Mouse (Mus musculus) embryo, embryonic 10 days (tissue): Measurements from ENCODE around the gene Ulk1.

Experiments
- DNase-seq: peaks from one replicate; pipeline ENCODE4 v3.0.0-alpha.2; 2015; ENCODE audit warnings: low spot score

Ulk1 gene

DNA sequence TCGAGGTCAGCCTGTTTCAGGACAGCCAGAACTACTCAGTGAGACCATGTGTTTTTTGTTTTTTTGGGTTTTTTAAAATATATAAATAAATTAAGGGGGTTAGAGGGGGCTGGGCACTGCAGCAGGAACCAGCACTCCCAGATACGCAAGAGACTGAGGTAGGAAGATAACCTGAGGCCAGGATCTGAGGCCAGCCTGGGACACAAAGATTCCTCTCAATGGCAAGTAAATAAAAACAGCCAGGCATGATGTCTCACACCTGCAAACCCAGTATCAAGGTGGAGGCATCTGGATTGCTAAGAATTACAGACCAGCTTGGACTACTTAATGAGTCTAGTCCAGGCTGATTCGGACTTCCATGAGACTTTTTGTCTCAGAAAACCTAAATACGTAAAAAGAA is 40.6 kb downstream of the Ulk1 start:
- DNase-seq: no peak

DNA sequence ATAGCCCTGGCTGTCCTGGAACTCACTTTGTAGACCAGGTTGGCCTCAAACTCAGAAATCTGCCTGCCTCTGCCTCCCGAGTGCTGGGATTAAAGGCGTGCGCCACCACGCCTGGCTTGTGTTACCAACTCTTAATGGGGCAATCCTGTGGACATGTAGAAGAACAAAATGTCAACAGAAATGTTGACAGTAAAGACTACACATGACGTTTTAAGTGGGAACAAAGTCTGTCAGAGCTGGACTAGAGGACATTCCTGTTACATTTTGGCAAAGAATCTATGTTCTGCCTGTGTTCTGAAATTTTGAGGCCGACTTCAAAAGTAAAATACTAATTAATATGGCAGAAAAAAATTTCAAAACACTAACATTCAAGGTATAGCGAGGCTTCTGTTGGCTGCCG is 46.0 kb downstream of the Ulk1 start:
- DNase-seq: no peak

DNA sequence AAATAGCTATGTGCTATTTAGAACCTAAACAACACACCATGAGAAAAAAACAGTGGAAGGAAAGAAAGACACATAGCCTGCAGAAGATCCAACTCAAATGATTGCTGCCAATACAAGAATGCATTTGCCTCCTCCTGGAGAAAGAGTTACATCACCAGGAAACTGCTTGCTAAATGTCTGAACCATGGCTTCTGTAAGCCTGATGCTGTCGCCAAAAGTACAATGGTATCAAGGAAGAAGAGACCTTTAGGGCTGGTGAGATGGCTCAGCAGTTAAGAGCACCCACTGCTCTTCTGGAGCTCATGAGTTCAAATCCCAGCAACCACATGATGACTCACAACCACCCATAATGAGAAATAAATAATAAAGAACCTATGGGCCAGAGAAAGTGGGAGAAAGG is 64.9 kb downstream of the Ulk1 start:
- DNase-seq: no peak

DNA sequence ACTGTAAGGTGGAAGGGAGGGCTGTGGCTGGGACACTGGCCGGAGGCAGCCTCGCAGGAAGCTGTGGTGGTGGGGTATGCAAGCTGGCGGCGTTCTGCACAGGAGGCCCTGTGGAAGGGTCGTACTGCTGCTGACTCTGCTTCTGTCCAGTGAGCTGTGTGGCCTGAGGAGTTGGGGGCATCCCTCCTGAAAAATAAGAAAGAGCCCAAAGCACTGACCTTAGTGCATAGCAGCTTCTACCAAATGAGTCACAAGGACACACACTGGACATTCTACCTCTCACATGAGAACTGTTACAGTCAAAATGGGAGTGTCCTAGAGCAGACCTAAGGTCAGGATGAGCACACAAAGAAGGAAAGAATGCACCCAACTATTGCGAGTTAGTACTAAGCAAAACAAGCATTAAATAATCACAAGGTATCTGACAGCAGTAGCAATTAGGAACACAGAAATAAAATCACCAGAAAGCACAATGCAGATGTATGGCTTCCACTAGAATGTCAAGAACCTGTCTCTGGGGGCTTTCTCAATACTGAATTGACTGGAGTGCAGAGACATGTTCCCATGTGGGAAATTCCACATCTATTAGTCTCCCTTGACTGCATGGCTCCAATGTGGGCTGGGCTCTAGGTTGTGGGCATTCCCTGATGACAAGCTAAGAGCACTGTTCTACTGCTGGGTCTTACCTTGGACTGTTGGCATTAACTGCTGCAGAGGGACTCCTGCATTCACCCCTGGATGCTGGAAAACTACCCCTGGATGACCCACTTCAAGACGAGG is 70.2 kb downstream of the Ulk1 start:
- DNase-seq: no peak

DNA sequence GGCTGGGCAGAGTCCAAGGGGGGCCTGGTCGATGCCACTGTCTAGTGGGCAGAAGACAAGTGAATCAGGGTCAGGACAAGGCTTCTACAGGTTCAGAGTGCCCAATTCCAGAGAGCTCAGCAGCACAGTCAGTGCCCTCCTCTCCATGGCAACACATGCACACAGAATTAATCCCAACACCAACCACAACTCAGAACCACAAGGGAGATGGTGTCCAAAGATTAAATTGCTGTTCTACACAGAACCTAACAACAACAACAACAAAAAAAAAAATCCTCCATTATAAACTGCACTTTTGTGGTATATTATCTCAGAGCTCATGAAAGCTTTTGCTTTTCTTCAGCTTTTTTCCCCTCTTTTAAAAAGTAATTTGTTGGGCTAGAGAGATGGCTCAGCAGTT is 74.3 kb downstream of the Ulk1 start:
- DNase-seq: no peak
